Mouse (Mus musculus) forelimb bud, embryonic 11.5 days (tissue): ENCODE measurements around the gene Yif1a.

Source experiments
- DNase-seq: peaks from one replicate; pipeline ENCODE4 v3.0.0-alpha.2; 2012; ENCODE audit warnings: low read depth, low spot score

Yif1a gene

GRCm38 (mm10) chr19:5060365-5061330 is 27.7 kb upstream of the Yif1a start:
- peak; percentile 62 for DNase-seq

GRCm38 (mm10) chr19:5062041-5062440 is 26.3 kb upstream of the Yif1a start:
- DNase-seq: no peak

GRCm38 (mm10) chr19:5062446-5062845 is 25.9 kb upstream of the Yif1a start:
- DNase-seq: no peak

GRCm38 (mm10) chr19:5065104-5065503 is 23.2 kb upstream of the Yif1a start:
- no peak for DNase-seq

- no peak for DNase-seq
Measured at GRCm38 (mm10) chr19:5067040-5067799, 21.1 kb upstream of the Yif1a start.

GRCm38 (mm10) chr19:5067867-5068569 is 20.3 kb upstream of the Yif1a start, which contains the start of gene Cd248:
TSS of gene Cd248 (plus strand) at chr19:5068078.
- peak; percentile 54 for DNase-seq

- no peak for DNase-seq
Measured at GRCm38 (mm10) chr19:5068570-5069234, 19.6 kb upstream of the Yif1a start.

- DNase-seq: no peak
Measured at GRCm38 (mm10) chr19:5069486-5069885, 18.9 kb upstream of the Yif1a start.

GRCm38 (mm10) chr19:5069978-5070377 is 18.4 kb upstream of the Yif1a start:
- DNase-seq: no peak

GRCm38 (mm10) chr19:5071077-5071476 is 17.3 kb upstream of the Yif1a start:
- DNase-seq: no peak

GRCm38 (mm10) chr19:5071545-5072369 is 16.6 kb upstream of the Yif1a start:
- peak; percentile 98 for DNase-seq

- peak; percentile 77 for DNase-seq
Measured at GRCm38 (mm10) chr19:5072389-5073019, 15.8 kb upstream of the Yif1a start.

GRCm38 (mm10) chr19:5073028-5073427 is 15.3 kb upstream of the Yif1a start:
- DNase-seq: peak; percentile 89

- no peak for DNase-seq
Measured at GRCm38 (mm10) chr19:5073518-5073917, 14.8 kb upstream of the Yif1a start.

GRCm38 (mm10) chr19:5079279-5079678 is 9.1 kb upstream of the Yif1a start:
- no peak for DNase-seq

- DNase-seq: no peak
Measured at GRCm38 (mm10) chr19:5082005-5082404, 6.3 kb upstream of the Yif1a start.

- no peak for DNase-seq
Measured at GRCm38 (mm10) chr19:5082596-5082995, 5.7 kb upstream of the Yif1a start.

GRCm38 (mm10) chr19:5083961-5084833 is 4.1 kb upstream of the Yif1a start:
- no peak for DNase-seq

GRCm38 (mm10) chr19:5084834-5085144 is 3.5 kb upstream of the Yif1a start:
- DNase-seq: no peak
